Mouse (Mus musculus) cerebellum, adult 8-10 months (tissue): ENCODE data around the gene Phex.

Source experiments
- DNase-seq: peaks from one replicate; pipeline ENCODE4 v3.0.0; 2022

Gene Phex

GRCm38 (mm10) chrX:157415212-157415611 is at the start of gene Phex:
Gene Phex, minus strand, starts transcription at chrX:157415312.
- no peak for DNase-seq

- peak; percentile 24 for DNase-seq
Observed at GRCm38 (mm10) chrX:157462716-157463115, 47.6 kb upstream of the Phex start.

GRCm38 (mm10) chrX:157454430-157454829 is 39.3 kb upstream of the Phex start:
- peak; percentile 63 for DNase-seq

GRCm38 (mm10) chrX:157449000-157449399 is 33.9 kb upstream of the Phex start:
- no peak for DNase-seq

- no peak for DNase-seq
Observed at GRCm38 (mm10) chrX:157447431-157447830, 32.3 kb upstream of the Phex start.

- no peak for DNase-seq
Observed at GRCm38 (mm10) chrX:157434768-157435167, 19.7 kb upstream of the Phex start.

- DNase-seq: no peak
Observed at GRCm38 (mm10) chrX:157419451-157419850, 4.3 kb upstream of the Phex start.

- DNase-seq: no peak
Observed at GRCm38 (mm10) chrX:157404919-157405318, 10.2 kb downstream of the Phex start.

GRCm38 (mm10) chrX:157391241-157391640 is 23.9 kb downstream of the Phex start:
- no peak for DNase-seq

GRCm38 (mm10) chrX:157390102-157390501 is 25.0 kb downstream of the Phex start:
- no peak for DNase-seq

- no peak for DNase-seq
Observed at GRCm38 (mm10) chrX:157388419-157388818, 26.7 kb downstream of the Phex start.

- DNase-seq: no peak
Observed at GRCm38 (mm10) chrX:157387025-157387424, 28.1 kb downstream of the Phex start.

GRCm38 (mm10) chrX:157378822-157379221 is 36.3 kb downstream of the Phex start:
- no peak for DNase-seq

- DNase-seq: no peak
Observed at GRCm38 (mm10) chrX:157377456-157377855, 37.7 kb downstream of the Phex start.

GRCm38 (mm10) chrX:157373873-157374272 is 41.2 kb downstream of the Phex start:
- DNase-seq: no peak

- no peak for DNase-seq
Observed at GRCm38 (mm10) chrX:157369166-157369565, 45.9 kb downstream of the Phex start.

- no peak for DNase-seq
Observed at GRCm38 (mm10) chrX:157355521-157355920, 59.6 kb downstream of the Phex start.

- DNase-seq: no peak
Observed at GRCm38 (mm10) chrX:157346201-157346600, 68.9 kb downstream of the Phex start.

- no peak for DNase-seq
Observed at GRCm38 (mm10) chrX:157334726-157335125, 80.4 kb downstream of the Phex start.

GRCm38 (mm10) chrX:157329821-157330220 is 85.3 kb downstream of the Phex start:
- DNase-seq: no peak

GRCm38 (mm10) chrX:157328396-157328795 is 86.7 kb downstream of the Phex start:
- no peak for DNase-seq

GRCm38 (mm10) chrX:157327756-157328155 is 87.4 kb downstream of the Phex start:
- DNase-seq: no peak

GRCm38 (mm10) chrX:157324396-157324795 is 90.7 kb downstream of the Phex start:
- DNase-seq: no peak

- peak; percentile 62 for DNase-seq
Observed at GRCm38 (mm10) chrX:157310331-157310730, 104.8 kb downstream of the Phex start.

- DNase-seq: peak; percentile 31
Observed at GRCm38 (mm10) chrX:157308171-157308570, 106.9 kb downstream of the Phex start.

- peak; percentile 53 for DNase-seq
Observed at GRCm38 (mm10) chrX:157307411-157307810, 107.7 kb downstream of the Phex start.
